Mouse (Mus musculus): ENCODE measurements around the gene Cltb. TPM values are rescaled to one million over a fixed set of nuclear protein-coding genes. Genes with fewer than 3 reads are reported as not detected.
A peak's percentile ranks its signal among the peaks of the same experiment; 100 is the strongest.

Gene Cltb
- polyA plus RNA-seq, 1 experiment from 2014 or later, result 76.9 TPM

DNA sequence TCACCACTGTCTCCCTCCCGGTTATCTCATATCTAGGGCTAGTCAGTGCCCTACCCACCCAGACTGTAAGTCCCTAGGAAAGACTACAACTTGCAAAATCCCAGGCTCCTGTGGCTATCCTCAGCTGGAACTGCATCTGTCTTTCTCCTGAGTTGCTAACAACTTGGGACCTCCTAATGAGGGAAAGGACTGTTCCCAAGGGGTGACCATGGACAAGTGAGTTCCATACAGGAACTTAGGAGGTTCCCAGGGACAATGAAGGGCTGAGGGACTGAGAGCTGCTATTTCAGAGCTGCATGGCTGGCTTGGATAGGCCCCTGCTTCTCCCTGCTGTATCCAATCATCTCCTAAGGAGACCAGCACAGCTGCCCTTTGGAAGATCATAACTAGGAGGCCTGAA is 1.8 kb downstream of the Cltb start:
- no peak for ATAC-seq
- no peaks in the 10 kb centered on the region for H3K9me3 ChIP-seq
- no peak overlapping the region for H3K4me3 ChIP-seq (replicated peaks)
- H3K36me3 ChIP-seq, result no peaks in the 10 kb centered on the region
- H3K4me1 ChIP-seq (replicated peaks), result peaks cover 9% of the 10 kb centered on the region; the same call in 1 of the 2 replicates
- WGBS, result 34% methylated on average over 1 of the region's 1 CpGs
- 0 out of 2 replicates have a peak overlapping the region, but pooled peaks have one; percentile 46 for H3K27ac ChIP-seq
- H3K4me2 ChIP-seq (replicated peaks), result peak overlapping the region; percentile 17; the same call in 1 of the 2 replicates
- H3K9ac ChIP-seq, result no peak overlapping the region
- no peaks in the 10 kb centered on the region for H3K27me3 ChIP-seq (replicated peaks)

DNA sequence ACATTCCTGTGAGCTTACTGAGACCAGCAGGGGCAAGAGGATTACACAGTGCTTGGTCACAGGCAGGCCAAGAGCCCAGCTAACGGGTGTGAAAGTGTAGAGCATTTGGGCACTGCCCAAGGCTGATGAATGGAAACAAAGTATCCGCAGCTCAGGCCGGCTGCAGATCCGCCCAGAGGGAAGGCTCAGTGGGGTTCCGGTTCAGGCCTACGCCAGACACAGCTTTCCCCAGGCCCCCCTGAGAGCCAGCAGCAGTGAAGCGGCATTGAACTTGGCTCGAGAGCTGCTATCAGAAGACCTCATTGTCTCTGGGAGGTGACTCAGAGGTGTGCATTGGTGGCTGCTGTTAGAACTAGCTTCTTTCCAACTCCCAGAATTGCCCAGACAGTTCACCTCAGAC is 2.5 kb downstream of the Cltb start:
- no peaks in the 10 kb centered on the region for H3K36me3 ChIP-seq
- H3K27ac ChIP-seq, result 0 out of 2 replicates have a peak overlapping the region, but pooled peaks have one; percentile 46
- peak overlapping the region; percentile 17; the same call in 1 of the 2 replicates for H3K4me2 ChIP-seq (replicated peaks)
- H3K9ac ChIP-seq, result no peak overlapping the region
- peaks cover 10% of the 10 kb centered on the region; the same call in 1 of the 2 replicates for H3K4me1 ChIP-seq (replicated peaks)
- no peak for ATAC-seq
- 35% methylated on average over 8 of the region's 8 CpGs for WGBS
- no peaks in the 10 kb centered on the region for H3K9me3 ChIP-seq
- no peaks in the 10 kb centered on the region for H3K27me3 ChIP-seq (replicated peaks)
- H3K4me3 ChIP-seq (replicated peaks), result no peak overlapping the region

DNA sequence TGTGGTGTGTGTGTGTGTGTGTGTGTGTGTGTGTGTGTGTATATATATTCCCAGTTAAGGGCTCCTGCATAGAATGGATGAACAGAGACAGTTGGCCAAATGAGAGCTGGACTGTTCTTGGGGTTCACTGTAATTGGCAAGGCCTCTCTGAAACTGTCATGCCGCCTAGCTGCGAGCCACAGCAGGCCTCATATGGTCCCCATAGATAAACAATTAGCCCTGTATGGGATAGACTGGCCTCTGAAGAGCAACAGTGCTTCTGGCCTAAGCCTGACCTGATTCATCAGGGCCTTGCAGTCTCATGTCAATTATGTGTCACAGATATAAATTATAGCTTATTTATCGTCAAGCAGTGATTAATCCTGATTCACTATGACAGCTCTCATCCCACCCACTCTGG is 3.1 kb downstream of the Cltb start:
- H3K9ac ChIP-seq, result no peak overlapping the region
- no peaks in the 10 kb centered on the region for H3K36me3 ChIP-seq
- no peaks in the 10 kb centered on the region for H3K9me3 ChIP-seq
- no peak overlapping the region for H3K4me3 ChIP-seq (replicated peaks)
- WGBS, result 70% methylated on average over 3 of the region's 3 CpGs
- no peak for ATAC-seq
- no peak overlapping the region for H3K27ac ChIP-seq
- H3K27me3 ChIP-seq (replicated peaks), result no peaks in the 10 kb centered on the region
- 0 out of 2 replicates have a peak overlapping the region, but pooled peaks have one; percentile 17 for H3K4me2 ChIP-seq (replicated peaks)
- peaks cover 16% of the 10 kb centered on the region; the same call in 1 of the 2 replicates for H3K4me1 ChIP-seq (replicated peaks)

DNA sequence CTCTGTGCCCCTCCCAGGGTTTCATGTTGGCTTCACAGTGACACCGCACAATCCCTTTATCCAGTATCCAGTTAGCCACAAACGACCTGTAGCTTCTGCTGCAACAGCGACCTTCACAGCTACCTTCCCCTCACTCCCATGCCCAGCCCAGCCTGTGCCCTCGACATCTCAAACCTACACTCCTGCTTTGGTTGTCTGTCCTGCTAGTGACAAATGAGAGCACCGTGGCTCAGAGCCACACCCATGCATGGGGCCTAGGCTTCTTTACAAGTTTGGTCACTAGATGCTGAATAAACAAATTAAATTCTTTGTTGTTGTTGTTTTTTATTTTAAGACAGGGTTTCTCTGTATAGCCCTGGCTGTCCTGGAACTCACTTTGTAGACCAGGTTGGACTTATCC is 3.9 kb downstream of the Cltb start:
- H3K4me1 ChIP-seq (replicated peaks), result peaks cover 21% of the 10 kb centered on the region; the same call in 1 of the 2 replicates
- H3K4me3 ChIP-seq (replicated peaks), result no peak overlapping the region
- no peaks in the 10 kb centered on the region for H3K36me3 ChIP-seq
- WGBS, result 62% methylated on average over 5 of the region's 5 CpGs
- no peak overlapping the region for H3K4me2 ChIP-seq (replicated peaks)
- no peaks in the 10 kb centered on the region for H3K9me3 ChIP-seq
- H3K9ac ChIP-seq, result no peak overlapping the region
- ATAC-seq, result no peak
- H3K27ac ChIP-seq, result no peak overlapping the region
- H3K27me3 ChIP-seq (replicated peaks), result no peaks in the 10 kb centered on the region

DNA sequence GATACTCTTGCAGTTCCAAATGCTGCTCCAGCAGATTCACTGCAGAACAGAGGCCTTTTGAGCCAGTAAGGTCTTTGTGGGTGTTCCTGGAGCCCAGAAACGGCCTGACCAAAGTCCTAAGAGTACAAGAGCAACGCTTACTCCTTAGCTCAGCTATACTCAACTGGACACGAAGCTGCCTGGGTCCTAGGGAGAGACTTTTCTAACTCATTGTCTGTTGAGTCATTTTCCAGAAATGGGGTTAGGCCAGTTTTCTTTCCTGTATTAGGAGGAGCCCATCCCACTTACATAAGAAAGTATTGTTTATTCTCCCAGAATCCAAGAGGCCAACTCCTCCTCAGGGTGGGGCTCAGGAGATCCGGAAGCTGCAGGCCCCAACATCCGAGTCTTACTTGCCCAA is 5.7 kb downstream of the Cltb start:
- Histone ChIP-seq H3K36me3 (no peaks in the 10 kb centered on the region), H3K9me3 (no peaks in the 10 kb centered on the region), H3K27me3 (replicated peaks) (no peaks in the 10 kb centered on the region), H3K4me3 (replicated peaks) (no peak overlapping the region), H3K9ac (no peak overlapping the region), H3K4me2 (replicated peaks) (no peak overlapping the region), H3K4me1 (replicated peaks) (peaks cover 21% of the 10 kb centered on the region; the same call in 1 of the 2 replicates), H3K27ac (peak overlapping the region; percentile 57)
- peak; percentile 24; the same call in 1 of the 2 replicates for ATAC-seq
- 59% methylated on average over 5 of the region's 5 CpGs for WGBS

DNA sequence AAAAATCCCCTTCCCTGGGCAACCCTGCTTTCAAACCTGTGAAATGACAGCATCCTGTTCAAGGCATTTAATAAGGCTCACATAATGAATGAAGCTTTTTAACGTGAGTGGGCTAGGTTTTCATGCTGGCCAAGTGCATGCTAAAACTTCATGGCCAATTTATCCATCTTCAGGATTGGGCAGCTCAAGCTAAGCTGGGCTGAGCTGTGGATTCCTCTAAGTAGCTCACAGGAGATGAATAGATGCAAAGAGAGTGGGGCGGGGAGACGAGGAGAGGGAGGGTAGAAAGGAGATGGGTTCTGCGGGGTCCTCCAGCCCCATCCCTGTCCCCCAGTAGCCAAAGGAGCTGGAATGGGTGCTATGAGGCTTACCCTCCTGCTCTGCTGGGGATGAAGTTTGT is 6.9 kb downstream of the Cltb start:
- Histone ChIP-seq H3K9me3 (no peaks in the 10 kb centered on the region), H3K36me3 (no peaks in the 10 kb centered on the region), H3K4me2 (replicated peaks) (no peak overlapping the region), H3K4me3 (replicated peaks) (no peak overlapping the region), H3K9ac (no peak overlapping the region), H3K27ac (no peak overlapping the region), H3K27me3 (replicated peaks) (no peaks in the 10 kb centered on the region), H3K4me1 (replicated peaks) (0 out of 2 replicates have a peak, but pooled peaks cover 21% of the 10 kb centered on the region)
- 70% methylated on average over 4 of the region's 4 CpGs for WGBS
- ATAC-seq, result no peak

DNA sequence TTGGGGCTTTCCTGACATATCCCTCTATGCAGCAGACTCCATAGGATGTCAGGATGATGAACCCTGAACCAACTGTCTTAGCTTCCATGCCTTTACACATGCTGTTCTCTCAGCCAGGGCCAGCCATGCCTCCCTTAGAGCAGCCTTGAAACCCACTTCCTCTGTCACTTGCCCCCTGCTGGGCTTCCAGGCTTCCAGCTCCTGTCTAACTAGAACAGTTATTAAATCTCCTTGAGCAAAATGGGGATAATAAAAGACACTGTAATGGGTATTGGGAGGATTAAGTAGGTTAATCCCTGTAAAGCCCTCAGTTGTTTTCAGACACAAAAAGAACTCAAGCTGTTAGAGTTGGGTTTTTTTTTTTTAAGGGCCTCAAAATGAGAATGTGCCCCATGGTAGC is 7.6 kb downstream of the Cltb start:
- peak overlapping the region; percentile 81 for H3K27ac ChIP-seq
- H3K9me3 ChIP-seq, result no peaks in the 10 kb centered on the region
- H3K4me1 ChIP-seq (replicated peaks), result 0 out of 2 replicates have a peak, but pooled peaks cover 21% of the 10 kb centered on the region
- H3K27me3 ChIP-seq (replicated peaks), result no peaks in the 10 kb centered on the region
- no peaks in the 10 kb centered on the region for H3K36me3 ChIP-seq
- 0 out of 2 replicates have a peak overlapping the region, but pooled peaks have one; percentile 4 for H3K9ac ChIP-seq
- H3K4me3 ChIP-seq (replicated peaks), result no peak overlapping the region
- ATAC-seq, result no peak
- H3K4me2 ChIP-seq (replicated peaks), result no peak overlapping the region

DNA sequence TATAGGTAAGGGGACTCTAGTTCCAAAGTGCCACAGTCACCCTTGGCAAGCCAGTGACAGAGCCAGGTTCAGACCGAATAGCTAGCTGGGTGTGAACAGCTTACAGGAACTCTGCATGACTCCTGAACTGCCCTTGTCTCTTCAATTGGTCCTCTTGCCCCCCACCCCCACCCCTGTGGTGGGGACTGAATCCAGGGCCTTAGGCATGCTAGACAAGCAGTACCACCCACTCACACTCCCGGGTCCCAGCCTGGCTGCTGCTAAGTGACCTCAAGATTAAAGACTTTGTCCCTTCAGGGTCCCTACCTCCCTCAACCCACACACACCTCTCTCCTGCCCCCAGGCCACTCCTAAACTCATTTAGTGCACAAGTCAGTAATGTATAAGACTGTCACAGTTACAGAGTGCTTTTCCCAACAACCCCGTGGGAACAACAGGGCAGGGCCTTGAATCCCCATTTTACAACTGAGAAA is 8.5 kb downstream of the Cltb start:
- Histone ChIP-seq H3K27ac (peak overlapping the region; percentile 81), H3K4me1 (replicated peaks) (0 out of 2 replicates have a peak, but pooled peaks cover 19% of the 10 kb centered on the region), H3K4me2 (replicated peaks) (0 out of 2 replicates have a peak overlapping the region, but pooled peaks have one; percentile 18), H3K27me3 (replicated peaks) (no peaks in the 10 kb centered on the region), H3K9ac (no peak overlapping the region), H3K4me3 (replicated peaks) (no peak overlapping the region), H3K36me3 (peaks cover 3% of the 10 kb centered on the region; the same call in 1 of the 2 replicates), H3K9me3 (no peaks in the 10 kb centered on the region)
- ATAC-seq, result peak; percentile 88
- 16% methylated on average over 3 of the region's 3 CpGs for WGBS

DNA sequence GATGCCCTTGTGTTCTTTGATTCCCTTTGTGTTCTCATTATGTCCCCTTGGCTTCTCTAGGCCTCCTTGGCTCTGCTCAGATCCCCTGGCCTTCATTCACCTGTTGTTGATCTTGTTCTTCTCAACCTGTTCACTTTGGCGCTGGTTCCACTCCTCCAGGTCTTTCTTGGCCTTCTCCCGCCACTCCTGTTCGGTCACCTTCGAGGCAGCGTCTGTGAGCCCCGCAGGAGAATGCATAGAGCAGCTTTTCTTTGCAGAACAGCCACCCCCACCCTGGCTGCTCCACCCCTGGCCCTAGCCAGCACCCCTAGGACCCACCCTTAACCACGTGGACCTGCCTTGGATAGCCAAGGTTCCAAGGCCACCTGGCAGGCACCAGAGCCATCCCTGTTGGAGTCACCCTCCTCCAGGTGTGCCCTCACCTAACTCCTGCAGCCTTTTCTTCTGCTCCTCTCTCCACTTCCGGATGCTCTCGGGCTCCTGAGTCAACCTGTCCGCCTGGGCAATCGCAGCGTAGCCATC is 12.5 kb downstream of the Cltb start:
- no peak for ATAC-seq
- 0 out of 2 replicates have a peak, but pooled peaks cover 22% of the 10 kb centered on the region for H3K4me1 ChIP-seq (replicated peaks)
- no peaks in the 10 kb centered on the region for H3K9me3 ChIP-seq
- H3K27ac ChIP-seq, result no peak overlapping the region
- WGBS, result 87% methylated on average over 12 of the region's 12 CpGs
- no peak overlapping the region for H3K4me3 ChIP-seq (replicated peaks)
- no peak overlapping the region for H3K4me2 ChIP-seq (replicated peaks)
- H3K9ac ChIP-seq, result no peak overlapping the region
- no peaks in the 10 kb centered on the region for H3K27me3 ChIP-seq (replicated peaks)
- H3K36me3 ChIP-seq, result peaks cover 4% of the 10 kb centered on the region; the same call in 1 of the 2 replicates

DNA sequence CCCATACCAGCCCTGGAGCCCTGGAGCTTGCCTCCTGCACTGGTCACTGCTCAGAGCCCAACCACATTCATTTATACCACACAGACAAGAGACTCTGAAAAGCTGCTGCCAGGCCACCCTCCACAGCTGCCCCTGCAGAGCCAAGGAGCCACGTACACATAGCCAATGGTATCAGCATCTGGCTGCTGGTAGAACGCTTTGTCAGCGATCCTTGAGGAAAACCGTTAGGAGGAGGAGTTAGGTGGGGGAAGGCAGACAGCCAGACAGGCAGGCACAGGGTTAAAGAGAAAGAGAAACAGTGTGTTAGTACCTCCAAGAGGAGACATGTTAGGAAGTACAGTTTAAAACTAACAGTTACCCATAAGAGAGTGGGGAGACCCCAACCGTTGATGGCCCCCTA is 14.3 kb downstream of the Cltb start:
- Histone ChIP-seq H3K4me1 (replicated peaks) (0 out of 2 replicates have a peak, but pooled peaks cover 8% of the 10 kb centered on the region), H3K9ac (no peak overlapping the region), H3K27me3 (replicated peaks) (no peaks in the 10 kb centered on the region), H3K27ac (no peak overlapping the region), H3K4me3 (replicated peaks) (no peak overlapping the region), H3K4me2 (replicated peaks) (no peak overlapping the region), H3K36me3 (peaks cover 4% of the 10 kb centered on the region; the same call in 1 of the 2 replicates), H3K9me3 (no peaks in the 10 kb centered on the region)
- ATAC-seq, result 0 out of 2 replicates have a peak, but pooled peaks have one; percentile 3
- 65% methylated on average over 5 of the region's 5 CpGs for WGBS

DNA sequence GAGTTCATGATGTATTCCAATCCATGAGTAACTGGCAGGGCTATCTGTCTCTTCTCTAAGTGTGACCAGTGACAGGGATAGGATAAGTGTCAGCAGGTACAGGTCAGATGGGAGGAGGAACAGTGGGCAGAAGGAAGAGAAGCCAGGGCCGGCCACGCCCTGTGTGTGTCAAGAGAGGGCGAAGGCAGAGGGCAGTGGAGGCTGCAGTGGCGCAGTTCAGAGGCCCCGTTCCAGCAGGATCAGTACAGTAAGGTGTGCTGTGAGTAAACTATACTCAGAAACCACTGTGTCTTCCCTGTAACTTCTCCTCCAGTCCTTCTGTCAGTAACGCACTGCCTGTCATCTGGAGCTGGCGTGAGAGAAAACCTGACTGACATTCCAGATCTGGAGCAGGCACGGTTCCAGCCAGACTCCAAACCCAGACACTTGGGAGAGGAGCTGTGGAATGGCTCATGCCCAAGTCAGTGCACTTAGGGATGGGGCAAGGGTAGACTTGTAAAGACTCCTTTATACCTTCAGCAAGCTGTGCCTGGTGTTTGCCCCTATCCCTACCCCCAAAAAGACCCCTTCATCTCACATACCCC is 14.9 kb downstream of the Cltb start:
- Histone ChIP-seq H3K27me3 (replicated peaks) (no peaks in the 10 kb centered on the region), H3K4me2 (replicated peaks) (no peak overlapping the region), H3K4me3 (replicated peaks) (no peak overlapping the region), H3K9ac (no peak overlapping the region), H3K27ac (no peak overlapping the region), H3K4me1 (replicated peaks) (peaks cover 13% of the 10 kb centered on the region), H3K9me3 (no peaks in the 10 kb centered on the region), H3K36me3 (peaks cover 4% of the 10 kb centered on the region; the same call in 1 of the 2 replicates)
- WGBS, result 68% methylated on average over 8 of the region's 8 CpGs
- ATAC-seq, result peak; percentile 63

DNA sequence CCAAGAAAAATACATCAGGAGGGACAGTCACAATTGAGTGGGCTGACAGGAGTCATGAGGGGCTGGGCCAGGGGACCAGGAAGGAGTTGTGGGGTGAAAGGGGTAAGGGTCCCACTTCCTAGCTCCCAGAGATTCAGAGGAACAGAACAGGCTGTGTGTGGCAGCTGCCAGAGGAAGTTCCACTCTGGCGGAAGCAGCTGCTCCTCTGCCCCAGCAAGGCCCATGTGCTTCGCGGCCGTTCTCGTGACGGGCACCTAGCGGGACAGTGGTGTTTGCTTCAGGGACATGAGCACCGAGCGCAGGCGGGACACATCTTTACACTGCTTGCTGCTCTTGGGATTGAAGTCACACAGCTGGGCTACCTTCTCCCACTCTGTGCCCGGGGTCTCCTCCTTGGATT is 17.5 kb downstream of the Cltb start:
- no peak overlapping the region for H3K4me2 ChIP-seq (replicated peaks)
- WGBS, result 89% methylated on average over 11 of the region's 11 CpGs
- no peak overlapping the region for H3K9ac ChIP-seq
- peaks cover 4% of the 10 kb centered on the region; the same call in 1 of the 2 replicates for H3K36me3 ChIP-seq
- no peaks in the 10 kb centered on the region for H3K9me3 ChIP-seq
- H3K4me1 ChIP-seq (replicated peaks), result peaks cover 15% of the 10 kb centered on the region
- no peaks in the 10 kb centered on the region for H3K27me3 ChIP-seq (replicated peaks)
- no peak for ATAC-seq
- no peak overlapping the region for H3K27ac ChIP-seq
- no peak overlapping the region for H3K4me3 ChIP-seq (replicated peaks)

Measured in intestine, embryonic 15.5 days (tissue).